Mouse (Mus musculus) brain, embryonic 18.5 days (tissue): Measurements from ENCODE around the gene Lrrc45.

Experiments
- DNase-seq: peaks from one replicate; pipeline ENCODE4 v3.0.0-alpha.2; 2012; ENCODE audit warnings: low read depth, low spot score

Lrrc45 gene

GRCm38 (mm10) chr11:120703696-120704454, 9.8 kb upstream of the Lrrc45 start:
- no peak for DNase-seq

- no peak for DNase-seq
These were observed 9.0 kb upstream of the Lrrc45 start for GRCm38 (mm10) chr11:120704486-120705325.

GRCm38 (mm10) chr11:120706120-120706519, 7.6 kb upstream of the Lrrc45 start:
- DNase-seq: no peak

GRCm38 (mm10) chr11:120707225-120707624, 6.5 kb upstream of the Lrrc45 start:
- DNase-seq: no peak

GRCm38 (mm10) chr11:120707969-120708368, 5.8 kb upstream of the Lrrc45 start:
- DNase-seq: no peak

GRCm38 (mm10) chr11:120709551-120709950, 4.2 kb upstream of the Lrrc45 start:
- no peak for DNase-seq

- DNase-seq: no peak
These were observed 3.1 kb upstream of the Lrrc45 start for GRCm38 (mm10) chr11:120710672-120711071.

- DNase-seq: no peak
These were observed 1.6 kb upstream of the Lrrc45 start for GRCm38 (mm10) chr11:120711980-120712604.

- DNase-seq: no peak
These were observed 755 bp upstream of the Lrrc45 start for GRCm38 (mm10) chr11:120712771-120713568.

- DNase-seq: no peak
These were observed 821 bp downstream of the Lrrc45 start for GRCm38 (mm10) chr11:120714546-120714945.

GRCm38 (mm10) chr11:120715131-120715530, 1.4 kb downstream of the Lrrc45 start:
- DNase-seq: no peak

- no peak for DNase-seq
These were observed 5.5 kb downstream of the Lrrc45 start for GRCm38 (mm10) chr11:120719242-120719641.

- no peak for DNase-seq
These were observed 6.2 kb downstream of the Lrrc45 start for GRCm38 (mm10) chr11:120719841-120720376.

- DNase-seq: peak; percentile 76
These were observed 6.7 kb downstream of the Lrrc45 start for GRCm38 (mm10) chr11:120720450-120720849.

GRCm38 (mm10) chr11:120721124-120722066, 7.7 kb downstream of the Lrrc45 start, which contains the start of gene Rac3:
Gene Rac3, plus strand, starts transcription at chr11:120721470.
- DNase-seq: no peak

GRCm38 (mm10) chr11:120722067-120722630, 8.4 kb downstream of the Lrrc45 start:
- DNase-seq: no peak

- no peak for DNase-seq
These were observed 9.1 kb downstream of the Lrrc45 start for GRCm38 (mm10) chr11:120722761-120723382.

GRCm38 (mm10) chr11:120723509-120723908, 9.8 kb downstream of the Lrrc45 start:
- DNase-seq: no peak
